21 mouse cellular contexts compared by ENCODE assay signal in genomic region chr17:84530202-84530796, GRCm38 (mm10). TPM values are rescaled to one million over a fixed set of nuclear protein-coding genes. Genes with fewer than 3 reads are reported as not detected.
A peak's percentile ranks its signal among the peaks of the same experiment; 100 is the strongest.
DNase-seq lines count a peak whose midpoint lies in the region; ATAC-seq and TF ChIP-seq lines count a peak whose summit lies in the region.
"Had no signal": no experiment of that assay in that cellular context is flagged by ENCODE, and none has a peak within 500 bp of the region (broad histone marks: within the 10 kb centered on the region; RNA-seq: fewer than 3 reads in every experiment).

No protein-coding gene starts in this region.

- H3K4me2 ChIP-seq in kidney, postnatal 0 days (ENCODE audit: low read length) = no peak overlapping the region
- H3K4me2 ChIP-seq in stomach, embryonic 16.5 days (ENCODE audit: low read depth, low read length) = no peak overlapping the region
- no peak overlapping the region for H3K4me2 ChIP-seq in stomach, postnatal 0 days (replicated peaks; ENCODE audit: low read depth)
- H3K4me2 ChIP-seq: forebrain, embryonic 12.5 days; neural tube, embryonic 12.5 days had no signal

- H3K4me3 ChIP-seq in kidney, postnatal 0 days (replicated peaks; ENCODE audit: low read depth, low read length) = no peak overlapping the region
- no peak overlapping the region for H3K4me3 ChIP-seq in stomach, embryonic 16.5 days (replicated peaks; ENCODE audit: low read length)
- H3K4me3 ChIP-seq in stomach, postnatal 0 days (ENCODE audit: low read depth, low read length) = no peak overlapping the region
- H3K4me3 ChIP-seq: forebrain, embryonic 12.5 days; neural tube, embryonic 12.5 days had no signal

- no peaks in the 10 kb centered on the region for H3K27me3 ChIP-seq in kidney, postnatal 0 days (ENCODE audit: insufficient read depth, low read length)
- no peaks in the 10 kb centered on the region for H3K27me3 ChIP-seq in stomach, embryonic 16.5 days (ENCODE audit: control insufficient read depth, insufficient read depth, low read length)
- H3K27me3 ChIP-seq in stomach, postnatal 0 days (ENCODE audit: control insufficient read depth, insufficient read depth, low read length) = no peaks in the 10 kb centered on the region
- H3K27me3 ChIP-seq: forebrain, embryonic 12.5 days; neural tube, embryonic 12.5 days had no signal

- H3K36me3 ChIP-seq in kidney, postnatal 0 days (ENCODE audit: insufficient read depth, low read length) = no peaks in the 10 kb centered on the region
- no peaks in the 10 kb centered on the region for H3K36me3 ChIP-seq in stomach, embryonic 16.5 days (ENCODE audit: control insufficient read depth, insufficient read depth, low read length)
- H3K36me3 ChIP-seq in stomach, postnatal 0 days (ENCODE audit: control insufficient read depth, insufficient read depth, low read length) = no peaks in the 10 kb centered on the region
- H3K36me3 ChIP-seq: forebrain, embryonic 12.5 days; neural tube, embryonic 12.5 days had no signal

- ATAC-seq in kidney, postnatal 0 days (replicated peaks; ENCODE audit: low FRiP score, low read depth) = no peak
- no peak for ATAC-seq in stomach, embryonic 16.5 days (ENCODE audit: insufficient read depth, low FRiP score)
- ATAC-seq in stomach, postnatal 0 days (ENCODE audit: low FRiP score, low TSS enrichment) = no peak
- ATAC-seq: hindbrain, postnatal 0 days had no signal

- TF ChIP-seq EP300 in stomach, postnatal 0 days (optimal IDR thresholded peaks at IDR 0.05) = no peak

- no peak overlapping the region for H3K9ac ChIP-seq in kidney, postnatal 0 days (ENCODE audit: low read depth, low read length)
- H3K9ac ChIP-seq in stomach, embryonic 16.5 days (ENCODE audit: low read length) = no peak overlapping the region
- no peak overlapping the region for H3K9ac ChIP-seq in stomach, postnatal 0 days (ENCODE audit: low read length)
- H3K9ac ChIP-seq: forebrain, embryonic 12.5 days; neural tube, embryonic 12.5 days had no signal

- peaks cover 5% of the 10 kb centered on the region; the same call in 1 of the 2 replicates for H3K4me1 ChIP-seq in kidney, postnatal 0 days (replicated peaks; ENCODE audit: insufficient read depth, low read length)
- H3K4me1 ChIP-seq in stomach, embryonic 16.5 days (ENCODE audit: control insufficient read depth, insufficient read depth, low read length) = peaks cover 22% of the 10 kb centered on the region
- H3K4me1 ChIP-seq in stomach, postnatal 0 days (replicated peaks; ENCODE audit: control insufficient read depth, insufficient read depth) = no peaks in the 10 kb centered on the region
- H3K4me1 ChIP-seq: neural tube, embryonic 12.5 days had no signal

- DNase-seq in heart, adult 11 months = peak; percentile 76
- no peak for DNase-seq in heart, adult 18-20 months
- DNase-seq in kidney, postnatal 0 days (ENCODE audit: low spot score) = peak; percentile 58
- DNase-seq in kidney, adult 11 months = no peak
- no peak for DNase-seq in stomach, postnatal 0 days (ENCODE audit: low spot score)
- no peak for DNase-seq in ovary, adult 18-20 months (ENCODE audit: low spot score)
- DNase-seq in layer of hippocampus, adult 11-12 months (ENCODE audit: low spot score) = no peak
- DNase-seq: adrenal gland, postnatal 14 days; B cell, adult 2 months; cerebellum, adult 9-11 months; heart, postnatal 14 days; kidney, postnatal 25 days; layer of hippocampus, postnatal 36 days; liver; midbrain, embryonic 14.5 days; thymus, postnatal 36 days had no signal

- no peak for TF ChIP-seq CTCF in kidney, postnatal 0 days (IDR thresholded peaks at IDR 0.05; ENCODE audit: low read depth)
- no peak for TF ChIP-seq CTCF in stomach, postnatal 0 days (IDR thresholded peaks at IDR 0.05; ENCODE audit: low read depth)

- H3K27ac ChIP-seq in kidney, postnatal 0 days = peak overlapping the region; percentile 58; the same call in 1 of the 2 replicates
- H3K27ac ChIP-seq in stomach, embryonic 16.5 days (ENCODE audit: low read length) = peak overlapping the region; percentile 9; the same call in 1 of the 2 replicates
- H3K27ac ChIP-seq in stomach, postnatal 0 days (replicated peaks) = no peak overlapping the region
- H3K27ac ChIP-seq: forebrain, embryonic 12.5 days; macrophage; neural tube, embryonic 12.5 days had no signal

- H3K9me3 ChIP-seq in kidney, postnatal 0 days (replicated peaks; ENCODE audit: low read length) = no peaks in the 10 kb centered on the region
- no peaks in the 10 kb centered on the region for H3K9me3 ChIP-seq in stomach, embryonic 16.5 days (replicated peaks; ENCODE audit: control insufficient read depth, low read length)
- no peaks in the 10 kb centered on the region for H3K9me3 ChIP-seq in stomach, postnatal 0 days (ENCODE audit: control insufficient read depth, low read length)
- H3K9me3 ChIP-seq: forebrain, embryonic 12.5 days; neural tube, embryonic 12.5 days had no signal

- 37% methylated on average over 3 of the region's 3 CpGs for WGBS in kidney, postnatal 0 days
- 35% methylated on average over 3 of the region's 3 CpGs for WGBS in stomach, embryonic 16.5 days
- 40% methylated on average over 3 of the region's 3 CpGs for WGBS in stomach, postnatal 0 days

RNA-seq across cellular contexts. Expression of gene Plekhh2, which starts 18.6 kb away (rescaled TPM):
- total RNA-seq in heart, adult 18-20 months (2021) = 1 to 10 TPM; 1.5 to 1.7 TPM
- 6.1 and 6.6 TPM in 2 replicates for polyA plus RNA-seq in kidney, postnatal 0 days (2015; fragmentation: Nextera tagmentation; extraction: Ambion mirVana)
- polyA plus RNA-seq in stomach, embryonic 16.5 days (2015; fragmentation: Nextera tagmentation; extraction: Ambion mirVana) = 9.9 and 10.0 TPM in 2 replicates
- polyA plus RNA-seq in stomach, postnatal 0 days (2015; fragmentation: Nextera tagmentation; extraction: Ambion mirVana) = 2.3 and 2.4 TPM in 2 replicates

Comparison
In these comparisons a context has a peak if more than half of its experiments do, and no peak if none do; other contexts are left out.
1. DNase-seq: peak in heart, adult 11 months (single experiment) and kidney, postnatal 0 days (single experiment); none in heart, adult 18-20 months (0 of 2), kidney, adult 11 months (single experiment), stomach, postnatal 0 days (single experiment), ovary, adult 18-20 months (single experiment) and layer of hippocampus, adult 11-12 months (single experiment).